Mouse (Mus musculus) cerebellum, adult 8-10 months (tissue): Measurements from ENCODE around the gene Rbbp7.
"Not testable (repeated sequence)": the region's sequence is repeated elsewhere in the genome, so short reads cannot be mapped to it uniquely, and the experiment has no call there.

Experiments used
- DNase-seq: peaks from one replicate; pipeline ENCODE4 v3.0.0; 2022

The Rbbp7 gene

GRCm38 (mm10) chrX:162760115-162760942 is at the start of gene Rbbp7:
Gene Rbbp7 (plus strand): TSS chrX:162760402.
- peak; percentile 86 for DNase-seq

GRCm38 (mm10) chrX:162717837-162718236 is 42.4 kb upstream of the Rbbp7 start:
- DNase-seq, result peak; percentile 30

- peak; percentile 27 for DNase-seq
Measured at GRCm38 (mm10) chrX:162719615-162720014, 40.6 kb upstream of the Rbbp7 start.

DNA sequence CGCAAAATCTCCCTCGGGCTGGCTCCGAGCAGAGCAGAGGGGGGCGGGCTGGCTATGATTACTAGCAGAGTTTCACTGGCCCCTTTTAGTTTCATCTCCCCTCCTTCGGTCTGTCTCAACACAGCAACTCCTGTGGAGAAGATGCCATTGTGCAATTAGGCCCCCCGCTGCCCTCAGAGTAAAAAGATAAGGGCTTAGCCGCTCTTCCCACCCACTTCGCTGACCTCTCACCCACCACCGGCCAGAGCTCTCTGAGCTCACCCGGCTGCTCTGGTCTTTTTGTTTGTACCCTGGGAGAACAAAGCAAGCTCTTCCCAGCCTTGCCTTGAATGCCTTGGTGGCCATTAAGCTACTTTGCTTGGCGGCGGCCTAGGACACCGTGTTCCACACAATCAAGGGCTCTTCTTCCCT is 32.8 kb upstream of the Rbbp7 start:
- no peak for DNase-seq

GRCm38 (mm10) chrX:162727795-162728194 is 32.4 kb upstream of the Rbbp7 start:
- DNase-seq, result no peak

- no peak for DNase-seq
Measured at GRCm38 (mm10) chrX:162728228-162728627, 32.0 kb upstream of the Rbbp7 start.

- no peak for DNase-seq
Measured at GRCm38 (mm10) chrX:162730031-162730430, 30.2 kb upstream of the Rbbp7 start.

DNA sequence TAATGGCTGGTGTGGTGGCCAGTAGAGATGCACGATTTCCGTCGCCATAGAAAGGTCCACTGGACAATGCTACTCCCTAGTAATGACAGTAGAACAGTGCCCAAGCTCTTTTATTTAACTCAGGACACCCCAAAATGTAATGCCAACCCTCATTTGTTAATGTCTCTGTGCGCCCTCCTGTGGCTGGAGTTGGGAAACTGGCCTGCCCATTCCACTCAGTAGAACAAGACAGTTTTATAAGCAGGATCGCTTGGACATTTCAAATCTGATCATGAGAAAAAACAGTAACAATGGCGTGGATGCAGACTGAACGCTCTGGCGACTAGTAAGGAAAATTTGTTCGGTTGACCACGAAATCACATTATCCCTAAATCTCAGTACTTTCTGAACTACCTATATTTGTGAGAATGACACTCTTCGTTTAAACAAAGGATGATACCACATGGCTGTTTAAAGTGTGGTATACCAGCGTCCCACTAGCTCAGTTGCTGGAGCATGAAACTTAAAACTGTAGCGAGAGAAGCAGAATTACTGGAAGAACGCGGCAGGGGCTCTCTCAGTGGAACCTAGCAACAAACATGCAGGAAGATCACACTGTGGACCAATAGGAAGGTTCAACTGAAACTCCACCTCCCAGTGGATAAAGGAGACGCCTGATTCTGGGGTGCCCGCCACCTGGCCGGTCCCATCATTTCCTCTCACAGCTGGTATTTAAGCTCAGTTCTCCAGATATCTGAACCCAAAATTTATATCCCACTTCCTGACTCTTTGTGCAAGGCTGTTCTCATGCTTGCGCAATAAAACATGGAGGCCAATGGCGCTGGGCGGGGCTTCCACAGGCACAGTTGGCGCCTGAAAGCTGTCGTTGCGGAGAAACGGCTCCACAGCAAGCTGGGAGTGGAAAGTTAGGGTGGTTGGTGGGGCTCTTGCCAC is 24.9 kb upstream of the Rbbp7 start:
- peak; percentile 73 for DNase-seq

DNA sequence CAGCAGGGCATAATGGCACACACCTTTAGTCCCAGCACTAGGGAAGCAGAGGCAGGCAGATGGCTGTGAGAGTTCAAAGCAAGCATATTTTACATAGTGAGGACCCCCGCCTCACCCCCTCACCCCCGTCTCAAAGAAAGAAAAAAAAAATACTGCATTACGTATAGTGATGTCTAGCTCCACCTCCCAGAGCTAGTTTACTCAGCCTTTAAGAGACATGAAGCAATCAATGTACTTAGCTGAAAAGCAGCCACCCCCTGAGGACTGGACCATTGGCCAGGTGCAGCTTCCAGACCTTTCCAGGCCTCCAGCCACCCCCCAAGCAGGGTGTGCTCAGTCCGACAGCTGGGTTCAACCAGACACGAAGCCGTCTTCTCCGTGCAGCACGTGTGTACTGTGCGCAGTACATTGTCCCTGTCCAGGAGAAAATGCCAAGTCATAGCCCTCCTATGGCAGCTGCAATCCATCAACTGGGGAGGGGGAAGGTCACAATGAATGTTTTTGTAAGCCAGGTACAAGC is 24.0 kb upstream of the Rbbp7 start:
- peak; percentile 15 for DNase-seq

DNA sequence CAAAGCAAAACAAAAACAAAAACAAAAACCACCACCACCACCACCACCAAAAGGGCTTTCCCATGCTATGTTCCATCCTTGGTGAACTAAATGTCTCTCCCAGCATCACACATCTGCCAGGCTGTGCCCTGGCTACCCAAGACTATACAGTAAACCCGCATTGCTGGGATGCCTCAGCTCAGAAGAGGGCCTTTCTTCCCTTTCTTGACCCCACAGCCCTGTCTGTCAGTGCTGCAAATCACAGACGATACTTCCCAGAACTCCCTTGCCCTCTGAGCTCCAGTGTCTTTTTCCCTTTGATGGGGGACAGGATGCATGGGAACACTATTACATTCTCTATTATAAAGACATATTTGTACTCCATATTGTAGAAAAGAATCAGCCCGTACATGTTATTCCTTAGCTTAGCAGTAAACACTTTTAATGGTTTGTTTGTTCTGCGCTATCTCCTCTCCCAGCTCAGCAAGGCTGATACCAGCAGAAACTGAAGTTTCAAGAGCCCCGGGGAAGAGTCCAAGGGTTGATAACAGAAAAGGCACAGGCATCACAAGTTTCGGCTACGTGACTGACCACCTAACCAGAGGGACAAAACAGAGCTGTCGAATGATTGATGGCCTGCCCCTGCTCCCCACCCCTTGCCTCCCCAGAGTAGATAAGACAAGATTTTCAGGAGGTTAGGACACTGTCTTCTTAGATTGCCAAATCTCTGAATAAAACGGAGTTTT is 11.3 kb upstream of the Rbbp7 start:
- no peak for DNase-seq

- DNase-seq, result no peak
Measured at GRCm38 (mm10) chrX:162752418-162752817, 7.8 kb upstream of the Rbbp7 start.

- no peak for DNase-seq
Measured at GRCm38 (mm10) chrX:162754314-162754713, 5.9 kb upstream of the Rbbp7 start.

DNA sequence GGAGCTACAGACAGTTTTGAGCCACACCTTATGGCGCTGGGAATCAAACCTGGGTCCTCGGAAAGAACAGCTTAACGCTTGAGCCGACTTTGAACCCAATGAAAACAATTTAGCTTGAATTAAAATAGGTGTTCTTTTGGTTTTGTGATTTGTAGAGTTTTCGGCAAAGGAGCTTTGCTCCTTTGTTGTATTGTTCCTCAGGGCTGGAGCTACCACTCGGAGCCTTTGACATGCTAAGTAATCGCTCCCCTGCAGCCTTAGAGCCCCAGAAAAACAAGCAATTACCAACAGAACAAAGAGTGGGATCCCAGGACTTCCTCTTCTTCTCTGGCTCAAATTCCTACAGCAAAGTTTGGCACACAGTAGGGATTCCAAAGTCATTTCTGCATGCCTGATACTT is 4.1 kb upstream of the Rbbp7 start:
- DNase-seq, result no peak

GRCm38 (mm10) chrX:162759251-162760114 is 719 bp upstream of the Rbbp7 start:
- peak; percentile 11 for DNase-seq

DNA sequence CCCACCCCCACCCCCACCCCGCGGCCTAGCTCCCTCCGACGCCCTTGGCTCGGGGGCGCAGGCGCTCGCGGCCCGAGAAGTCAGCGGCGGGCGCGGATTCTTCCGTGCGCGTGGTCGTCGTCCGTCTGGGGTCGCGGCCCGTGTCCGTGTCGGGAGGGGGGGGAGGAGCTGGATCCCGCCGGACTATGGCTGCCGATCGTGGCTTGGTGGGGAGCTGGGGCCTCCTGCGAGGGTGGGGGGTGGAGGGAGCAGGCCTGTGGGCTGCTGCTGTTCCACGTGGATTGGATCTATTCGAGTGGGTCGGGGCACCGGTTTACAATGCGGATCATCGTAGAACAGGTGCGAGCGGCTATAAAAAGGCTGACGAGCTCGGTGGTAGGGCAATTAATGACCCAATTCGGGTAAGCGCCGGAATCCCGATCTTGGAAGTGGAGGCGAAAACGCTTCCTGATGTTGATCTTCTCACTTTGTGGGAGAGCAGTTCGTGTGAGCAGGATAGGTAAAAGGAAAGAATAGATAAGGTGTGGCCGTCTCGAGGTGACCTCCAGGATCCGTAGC is 835 bp downstream of the Rbbp7 start:
- DNase-seq, result peak; percentile 24

GRCm38 (mm10) chrX:162761716-162762395 is 1.7 kb downstream of the Rbbp7 start:
- DNase-seq, result no peak

DNA sequence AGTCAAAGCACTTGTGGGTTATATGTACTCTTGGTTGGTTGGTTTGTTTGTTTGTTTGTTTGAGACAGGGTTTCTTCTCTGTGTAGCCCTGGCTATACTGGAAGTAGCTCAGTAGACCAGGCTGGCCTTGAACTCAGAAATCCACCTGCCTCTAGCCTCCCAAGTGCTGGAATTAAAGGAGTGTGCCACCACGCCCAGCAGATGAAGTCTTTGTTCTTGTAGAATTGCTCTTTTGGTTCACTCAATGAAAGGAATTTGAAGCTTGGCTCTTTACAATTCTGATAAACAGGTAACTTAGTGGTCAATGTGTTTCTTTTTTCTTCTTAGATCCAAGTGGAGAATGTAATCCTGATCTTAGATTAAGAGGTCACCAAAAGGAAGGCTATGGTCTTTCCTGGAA is 10.5 kb downstream of the Rbbp7 start:
- no peak for DNase-seq

- no peak for DNase-seq
Measured at GRCm38 (mm10) chrX:162788372-162788771, 28.2 kb downstream of the Rbbp7 start.

- DNase-seq, result not testable (repeated sequence)
Measured at GRCm38 (mm10) chrX:162791392-162791791, 31.2 kb downstream of the Rbbp7 start.

GRCm38 (mm10) chrX:162800371-162800770 is 40.2 kb downstream of the Rbbp7 start:
- DNase-seq, result peak; percentile 42

GRCm38 (mm10) chrX:162828016-162828415 is 67.8 kb downstream of the Rbbp7 start:
- no peak for DNase-seq
